Mouse (Mus musculus): ENCODE results near the gene Tmem266.

The Tmem266 gene

GRCm38 (mm10) chr9:55327234-55327615 lies 512 bp downstream of the Tmem266 start:
- in situ Hi-C loops (cut with MboI; ENCODE audit: low pct_unique_long_range_greater_than_20kb in 1 of 2, low sequenced_read_pairs in 2 of 2, unreplicated experiment in 1 of 2): no loop called here

DNA sequence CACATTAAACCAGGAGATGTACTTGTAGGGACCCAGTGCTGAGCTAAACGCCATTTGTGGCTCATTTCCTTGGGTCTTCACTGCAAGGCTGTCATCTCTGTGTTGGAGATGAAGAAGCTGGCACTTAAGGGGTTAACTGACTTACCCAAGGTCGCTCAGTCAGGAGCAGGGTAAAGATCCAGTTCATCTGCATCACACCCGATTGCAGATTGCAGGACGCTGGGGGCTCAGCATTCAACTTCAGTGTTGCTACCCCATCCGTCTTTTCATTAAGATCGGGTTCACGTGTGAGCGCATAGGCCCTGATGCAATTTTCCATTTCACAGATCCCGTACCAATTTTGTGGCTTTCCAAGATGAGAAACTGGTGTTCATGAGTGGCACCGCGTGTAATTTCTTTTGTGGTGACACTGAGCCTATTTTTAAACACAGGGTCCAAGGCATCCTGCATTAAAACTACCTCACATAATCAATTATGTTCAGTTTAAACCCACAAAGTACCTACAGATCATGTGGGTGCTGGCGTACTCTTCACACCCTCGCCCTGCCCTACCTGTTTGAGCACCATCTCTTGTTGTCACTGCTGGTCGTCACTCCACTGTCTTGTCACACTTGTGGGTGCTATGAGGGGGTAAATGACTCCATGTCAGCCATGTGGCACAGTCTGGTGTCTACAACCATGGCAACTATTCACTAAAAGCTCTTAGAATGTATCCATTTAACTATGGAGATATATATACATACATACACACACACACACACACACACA lies 1.6 kb downstream of the Tmem266 start:
- in situ Hi-C loops (cut with MboI; ENCODE audit: low pct_unique_long_range_greater_than_20kb in 1 of 2, low sequenced_read_pairs in 2 of 2, unreplicated experiment in 1 of 2): no loop called here

- in situ Hi-C loops (cut with MboI; ENCODE audit: low pct_unique_long_range_greater_than_20kb in 1 of 2, low sequenced_read_pairs in 2 of 2, unreplicated experiment in 1 of 2): no loop called here
These were observed 2.7 kb downstream of the Tmem266 start for GRCm38 (mm10) chr9:55329401-55329800.

- in situ Hi-C loops (cut with MboI; ENCODE audit: low pct_unique_long_range_greater_than_20kb in 1 of 2, low sequenced_read_pairs in 2 of 2, unreplicated experiment in 1 of 2): no loop called here
These were observed 5.8 kb downstream of the Tmem266 start for GRCm38 (mm10) chr9:55332476-55332875.

DNA sequence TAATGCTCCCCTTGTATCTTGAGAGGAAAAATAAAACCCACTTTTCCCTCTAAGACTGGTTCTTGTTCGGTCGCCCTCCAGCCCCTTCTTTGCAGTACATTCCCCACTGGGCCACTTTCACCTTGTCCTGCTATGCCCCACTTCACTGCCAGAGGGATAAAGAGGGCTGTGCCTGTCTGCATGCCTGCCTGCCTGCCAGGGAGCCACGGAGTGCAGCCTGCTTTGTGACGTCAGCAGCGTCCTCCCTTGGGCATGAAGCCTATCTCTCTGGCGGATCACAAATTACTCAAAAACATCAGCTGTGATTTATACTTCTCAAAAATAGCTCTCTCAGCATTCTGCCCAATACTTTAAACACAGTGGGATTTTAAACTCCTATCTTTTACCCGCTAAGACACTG lies 6.2 kb downstream of the Tmem266 start:
- in situ Hi-C loops (cut with MboI; ENCODE audit: low pct_unique_long_range_greater_than_20kb in 1 of 2, low sequenced_read_pairs in 2 of 2, unreplicated experiment in 1 of 2): no loop called here

DNA sequence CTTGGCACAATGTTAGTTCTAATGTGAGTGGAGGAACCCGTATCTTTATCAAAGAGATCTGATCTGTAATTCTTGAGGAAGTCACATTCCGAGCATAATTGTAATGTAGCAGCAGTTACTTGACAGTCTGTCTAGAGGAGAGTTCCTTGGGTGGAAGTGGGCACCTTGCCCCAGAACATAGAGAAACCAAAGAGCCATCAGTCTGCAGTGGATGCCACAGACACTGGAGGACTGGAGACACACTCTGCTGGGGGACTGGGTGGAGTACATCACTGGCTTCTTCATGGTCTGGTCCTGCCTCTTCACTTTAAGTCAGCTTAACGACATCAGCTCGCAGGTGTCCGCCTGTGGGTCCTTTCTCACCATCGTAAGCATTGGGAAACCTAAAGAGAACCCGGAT lies 17.5 kb downstream of the Tmem266 start:
- in situ Hi-C loops (cut with MboI; ENCODE audit: low pct_unique_long_range_greater_than_20kb in 1 of 2, low sequenced_read_pairs in 2 of 2, unreplicated experiment in 1 of 2): no loop called here

DNA sequence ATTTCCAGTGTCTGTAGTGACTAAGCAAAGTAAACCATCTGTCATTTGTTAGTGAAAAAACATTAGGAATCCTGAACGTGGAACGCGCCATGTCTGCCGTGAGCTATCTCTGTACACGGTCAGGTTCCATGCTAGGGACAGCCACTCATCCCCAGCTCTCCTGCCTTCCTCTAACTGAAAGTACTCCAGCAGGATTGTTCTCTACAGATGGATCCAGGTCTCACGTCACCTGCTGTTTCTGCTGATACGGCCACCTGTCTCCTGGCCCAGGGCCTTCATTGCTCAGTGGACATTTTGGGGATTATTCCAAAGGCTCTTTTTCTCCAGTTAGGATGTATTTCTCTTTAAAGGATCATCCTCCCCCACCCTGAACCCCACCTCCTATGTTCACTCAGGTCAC lies 18.6 kb downstream of the Tmem266 start:
- in situ Hi-C loops (cut with MboI; ENCODE audit: low pct_unique_long_range_greater_than_20kb in 1 of 2, low sequenced_read_pairs in 2 of 2, unreplicated experiment in 1 of 2): no loop called here

- in situ Hi-C loops (cut with MboI; ENCODE audit: low pct_unique_long_range_greater_than_20kb in 1 of 2, low sequenced_read_pairs in 2 of 2, unreplicated experiment in 1 of 2): no loop called here
These were observed 22.0 kb downstream of the Tmem266 start for GRCm38 (mm10) chr9:55348664-55349063.

- in situ Hi-C loops (cut with MboI; ENCODE audit: low pct_unique_long_range_greater_than_20kb in 1 of 2, low sequenced_read_pairs in 2 of 2, unreplicated experiment in 1 of 2): no loop called here
These were observed 28.0 kb downstream of the Tmem266 start for GRCm38 (mm10) chr9:55354686-55355085.

GRCm38 (mm10) chr9:55355270-55355834 lies 28.6 kb downstream of the Tmem266 start:
- in situ Hi-C loops (cut with MboI; ENCODE audit: low pct_unique_long_range_greater_than_20kb in 1 of 2, low sequenced_read_pairs in 2 of 2, unreplicated experiment in 1 of 2): no loop called here

GRCm38 (mm10) chr9:55357164-55357563 lies 30.5 kb downstream of the Tmem266 start:
- in situ Hi-C loops (cut with MboI; ENCODE audit: low pct_unique_long_range_greater_than_20kb in 1 of 2, low sequenced_read_pairs in 2 of 2, unreplicated experiment in 1 of 2): no loop called here

DNA sequence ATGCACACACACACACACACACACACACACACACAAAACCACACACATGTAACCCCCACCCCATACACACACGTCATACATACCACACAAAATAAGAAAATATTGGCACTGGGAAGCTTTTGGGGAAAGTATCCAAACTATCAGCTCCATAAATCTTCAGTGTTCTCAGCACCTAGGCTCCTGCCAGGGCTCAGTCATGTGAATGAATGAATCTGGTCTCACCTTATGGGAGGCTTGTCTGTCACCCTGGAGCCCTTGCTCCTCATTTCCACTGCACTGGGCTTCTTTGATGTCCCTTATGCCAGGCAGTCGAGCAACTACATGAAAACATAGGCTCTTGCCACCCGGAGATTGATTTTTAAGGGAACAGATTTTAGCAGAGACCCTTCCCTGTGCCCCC lies 33.7 kb downstream of the Tmem266 start:
- in situ Hi-C loops (cut with MboI; ENCODE audit: low pct_unique_long_range_greater_than_20kb in 1 of 2, low sequenced_read_pairs in 2 of 2, unreplicated experiment in 1 of 2): no loop called here

DNA sequence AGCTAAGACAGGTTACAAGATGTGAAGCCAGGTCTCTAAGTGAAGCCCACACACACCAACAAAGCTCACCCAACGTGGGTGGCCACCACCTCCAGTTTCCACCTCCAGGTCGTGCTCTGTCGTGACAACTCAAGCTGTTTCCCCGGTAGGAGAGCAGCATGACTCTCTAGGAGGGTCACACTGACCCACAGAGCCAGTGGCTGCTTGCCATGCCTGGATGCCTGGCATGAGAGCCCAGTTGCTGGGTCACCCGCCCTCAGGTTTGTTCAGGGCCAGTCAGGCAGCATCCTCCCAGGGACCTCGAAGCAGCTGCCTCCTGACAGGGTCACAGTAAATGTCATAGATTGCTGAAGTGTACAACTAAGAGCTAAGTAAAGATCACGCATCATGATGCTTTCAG lies 34.1 kb downstream of the Tmem266 start:
- in situ Hi-C loops (cut with MboI; ENCODE audit: low pct_unique_long_range_greater_than_20kb in 1 of 2, low sequenced_read_pairs in 2 of 2, unreplicated experiment in 1 of 2): no loop called here

DNA sequence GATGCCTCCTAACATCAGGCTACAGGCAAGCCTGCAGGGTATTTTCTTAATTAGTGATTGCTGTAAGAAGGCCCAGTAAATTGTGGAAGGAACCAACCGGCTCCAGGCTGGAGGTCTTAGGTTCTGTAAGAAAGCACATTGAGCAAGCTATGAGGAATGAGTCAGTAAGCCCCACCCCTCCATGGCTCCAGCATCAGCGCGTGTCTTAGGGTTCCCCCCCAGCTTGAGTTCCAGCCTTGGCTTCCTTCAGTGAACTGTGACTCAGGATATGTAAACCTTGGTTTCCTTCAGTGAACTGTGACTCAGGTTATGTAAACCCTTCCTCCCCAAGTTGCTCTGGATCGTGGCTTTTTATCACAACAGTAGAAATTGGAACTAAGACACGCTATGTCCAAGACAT lies 35.3 kb downstream of the Tmem266 start:
- in situ Hi-C loops (cut with MboI; ENCODE audit: low pct_unique_long_range_greater_than_20kb in 1 of 2, low sequenced_read_pairs in 2 of 2, unreplicated experiment in 1 of 2): no loop called here

DNA sequence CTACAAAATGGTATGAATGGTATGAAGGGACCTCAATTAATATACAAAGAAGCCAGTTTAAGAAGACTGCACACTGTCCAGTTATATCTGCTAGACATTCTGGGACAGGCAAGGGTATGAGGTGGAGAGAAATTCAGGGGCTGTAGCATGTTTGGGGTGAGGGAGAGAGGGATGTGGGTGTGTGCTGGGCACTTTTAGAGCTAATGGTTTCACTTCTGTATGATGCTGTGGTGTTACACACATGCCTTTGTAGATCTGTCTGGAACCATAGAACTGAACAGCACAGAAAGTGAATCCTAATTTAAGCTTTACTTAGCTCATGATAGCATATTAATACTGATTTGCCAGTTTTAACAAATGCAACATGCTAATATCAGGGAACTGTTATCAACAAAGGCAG lies 37.0 kb downstream of the Tmem266 start:
- in situ Hi-C loops (cut with MboI; ENCODE audit: low pct_unique_long_range_greater_than_20kb in 1 of 2, low sequenced_read_pairs in 2 of 2, unreplicated experiment in 1 of 2): no loop called here

DNA sequence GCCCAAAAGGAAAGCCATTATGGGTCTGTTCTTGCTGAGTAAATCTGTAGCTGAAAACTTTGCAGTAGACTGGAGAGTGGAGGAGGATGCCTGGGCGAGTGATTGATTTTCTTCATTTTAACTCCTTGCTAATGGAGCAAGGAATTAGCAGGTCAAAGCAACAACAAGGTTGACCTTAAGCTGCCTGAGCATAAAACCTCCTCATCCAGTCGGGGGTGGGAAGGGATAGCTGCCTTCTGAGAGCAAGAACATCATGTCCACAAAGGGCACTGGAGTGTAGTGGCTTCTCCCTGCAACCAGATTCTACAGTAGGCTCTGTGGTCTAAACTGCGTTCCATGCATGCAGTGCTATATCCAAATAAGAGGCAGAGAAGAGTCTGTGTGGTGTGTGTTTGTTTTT lies 41.3 kb downstream of the Tmem266 start:
- in situ Hi-C loops (cut with MboI; ENCODE audit: low pct_unique_long_range_greater_than_20kb in 1 of 2, low sequenced_read_pairs in 2 of 2, unreplicated experiment in 1 of 2): no loop called here

- in situ Hi-C loops (cut with MboI; ENCODE audit: low pct_unique_long_range_greater_than_20kb in 1 of 2, low sequenced_read_pairs in 2 of 2, unreplicated experiment in 1 of 2): no loop called here
These were observed 45.2 kb downstream of the Tmem266 start for GRCm38 (mm10) chr9:55371908-55372307.

DNA sequence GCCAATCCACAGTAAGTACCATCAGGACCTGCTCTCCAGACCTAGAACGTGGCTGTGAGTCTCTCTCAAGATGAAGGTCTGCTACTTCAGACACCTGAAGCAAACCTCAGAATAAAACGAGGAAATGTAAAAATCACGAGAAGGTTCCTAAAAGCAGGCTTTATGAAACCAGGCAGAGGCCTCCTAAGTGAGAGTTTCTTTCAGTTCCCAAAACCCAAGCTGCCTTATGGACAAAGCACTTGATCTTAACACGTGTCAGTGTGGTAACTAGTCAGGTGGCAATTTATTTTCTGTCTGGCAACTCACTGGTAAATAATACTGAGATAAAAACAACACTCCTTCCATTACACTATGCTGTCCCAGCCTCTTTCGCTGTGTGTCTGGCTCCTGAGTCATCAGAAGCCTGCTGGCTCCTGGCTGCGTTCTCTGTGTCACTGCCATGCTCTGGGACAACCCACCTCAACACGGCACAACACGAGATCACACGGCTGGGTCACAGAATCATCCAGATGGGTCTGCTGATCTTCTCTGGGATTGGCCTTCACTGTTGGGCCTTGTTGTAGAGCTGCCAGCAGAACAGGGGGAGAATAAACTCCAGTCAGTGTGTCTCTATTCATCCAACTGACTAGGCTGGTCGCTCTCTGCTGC lies 51.0 kb downstream of the Tmem266 start:
- in situ Hi-C loops (cut with MboI; ENCODE audit: low pct_unique_long_range_greater_than_20kb in 1 of 2, low sequenced_read_pairs in 2 of 2, unreplicated experiment in 1 of 2): no loop called here

GRCm38 (mm10) chr9:55381456-55381855 lies 54.7 kb downstream of the Tmem266 start:
- in situ Hi-C loops (cut with MboI; ENCODE audit: low pct_unique_long_range_greater_than_20kb in 1 of 2, low sequenced_read_pairs in 2 of 2, unreplicated experiment in 1 of 2): no loop called here

DNA sequence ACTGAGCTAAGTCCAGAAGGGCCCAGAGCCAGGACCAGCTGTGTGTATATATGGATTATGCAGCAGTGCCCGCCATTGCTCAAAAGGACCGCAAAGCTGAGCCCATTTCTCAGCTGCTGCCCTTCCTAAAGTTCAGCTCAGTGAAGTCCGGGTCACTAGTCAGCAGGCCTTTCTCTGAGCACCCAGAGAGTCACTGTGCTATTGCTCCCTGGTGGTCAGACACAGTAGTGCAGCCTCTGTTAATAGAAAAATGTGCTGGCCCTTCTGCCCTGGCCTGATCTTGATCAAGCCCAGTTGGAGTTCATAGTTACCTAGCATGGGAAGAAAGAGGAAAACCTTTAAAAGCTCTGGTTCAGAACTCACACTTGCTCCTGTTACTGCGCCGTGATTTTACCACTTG lies 55.7 kb downstream of the Tmem266 start:
- in situ Hi-C loops (cut with MboI; ENCODE audit: low pct_unique_long_range_greater_than_20kb in 1 of 2, low sequenced_read_pairs in 2 of 2, unreplicated experiment in 1 of 2): no loop called here
